Mouse (Mus musculus): ENCODE measurements around the gene Prim2. TPM values are rescaled to one million over a fixed set of nuclear protein-coding genes. Genes with fewer than 3 reads are reported as not detected.

Gene Prim2
- total RNA-seq, 2 experiments from 2014 or later = 4.2 to 5.5 TPM

- no peak for DNase-seq
Measured at GRCm38 (mm10) chr1:33541708-33542107, 127.9 kb downstream of the Prim2 start.

DNA sequence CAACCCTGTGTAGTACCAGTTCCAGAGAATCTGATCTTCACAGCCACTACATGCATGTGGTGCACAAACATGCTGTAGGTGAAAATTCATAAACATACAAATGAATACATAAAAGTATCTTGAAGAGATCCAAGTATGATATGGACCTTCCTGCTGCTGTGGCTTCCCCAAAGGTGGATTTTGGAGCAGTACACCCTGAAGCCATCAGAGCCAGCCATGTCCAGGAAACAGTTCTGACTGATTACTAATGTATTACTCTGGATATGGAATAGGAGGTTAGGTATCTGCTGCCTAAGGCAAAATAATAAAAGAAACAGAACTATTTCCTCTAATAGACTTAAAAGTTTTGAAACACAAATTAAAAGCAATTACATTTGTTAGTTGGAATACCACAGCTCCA is 131.6 kb downstream of the Prim2 start:
- DNase-seq = no peak

DNA sequence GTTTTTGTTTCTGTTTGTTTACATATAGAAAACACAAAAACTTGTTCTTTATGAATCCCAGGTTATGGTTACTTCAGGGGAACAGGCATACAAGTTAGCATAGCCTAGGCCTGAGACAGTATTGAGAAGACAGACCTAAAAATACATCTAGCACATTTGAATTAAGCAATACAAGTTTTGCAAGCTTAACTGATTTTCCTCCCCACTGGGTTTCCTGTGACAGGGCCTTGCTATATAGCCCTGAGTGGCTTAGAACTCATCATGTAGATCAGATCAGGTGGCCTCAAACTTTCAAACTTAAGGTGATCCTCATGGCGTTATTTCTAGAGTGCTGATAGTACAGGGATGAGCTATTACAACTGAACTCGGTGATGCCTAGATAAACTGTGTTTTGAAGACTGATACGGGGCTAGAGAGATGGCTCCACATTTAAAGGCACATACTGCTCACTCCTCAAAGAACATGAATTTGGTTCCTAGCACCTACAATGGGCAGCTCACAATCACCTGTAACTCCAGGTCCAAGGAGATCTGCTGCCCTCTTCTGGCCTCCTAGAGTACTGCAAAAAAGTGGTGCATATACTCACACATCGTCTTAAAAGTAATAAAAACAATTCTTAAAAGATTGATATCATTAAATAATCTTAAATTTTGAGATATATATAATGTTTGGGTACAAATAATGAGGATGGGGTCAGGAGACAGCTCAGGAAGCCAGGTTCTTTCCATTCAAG is 133.2 kb downstream of the Prim2 start:
- DNase-seq = no peak

GRCm38 (mm10) chr1:33535140-33535686 is 134.4 kb downstream of the Prim2 start:
- no peak for DNase-seq

- DNase-seq = no peak
Measured at GRCm38 (mm10) chr1:33531860-33532259, 137.7 kb downstream of the Prim2 start.

DNA sequence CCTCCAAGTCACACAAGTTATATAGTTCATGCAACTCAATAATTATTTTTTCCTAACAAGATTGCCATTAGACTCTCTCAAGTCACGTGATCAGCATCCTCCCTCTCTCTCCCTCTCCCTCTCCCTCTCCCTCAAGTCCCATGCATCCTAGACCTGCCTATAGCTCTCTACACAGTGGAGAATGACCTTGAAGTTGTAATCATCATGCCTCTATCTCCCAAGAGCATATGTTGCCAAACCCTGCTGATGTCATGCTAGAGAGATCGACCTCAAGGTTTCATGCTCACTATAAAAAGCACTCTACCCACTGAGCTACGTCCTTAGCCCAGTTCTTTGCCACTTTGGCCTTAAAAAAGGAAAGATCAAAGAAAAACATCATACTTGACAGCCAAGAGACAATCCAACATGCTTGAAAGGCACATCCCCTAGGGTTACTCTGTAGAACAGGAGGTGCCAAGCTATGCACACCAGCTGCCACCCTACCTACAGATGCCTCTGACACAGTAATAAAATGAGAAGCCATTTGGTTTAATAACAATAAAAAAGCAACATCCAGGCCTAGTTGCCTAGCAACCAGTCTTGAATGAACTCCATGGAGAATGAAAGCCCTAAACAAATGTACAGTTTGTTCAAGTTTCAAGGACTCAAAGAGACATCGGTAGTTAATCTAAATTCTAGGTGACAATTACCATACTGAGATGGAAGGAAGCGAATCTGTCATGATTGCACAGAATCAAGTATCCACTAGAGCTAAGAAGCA is 138.3 kb downstream of the Prim2 start:
- DNase-seq = no peak

- no peak for DNase-seq
Measured at GRCm38 (mm10) chr1:33530491-33530890, 139.1 kb downstream of the Prim2 start.

DNA sequence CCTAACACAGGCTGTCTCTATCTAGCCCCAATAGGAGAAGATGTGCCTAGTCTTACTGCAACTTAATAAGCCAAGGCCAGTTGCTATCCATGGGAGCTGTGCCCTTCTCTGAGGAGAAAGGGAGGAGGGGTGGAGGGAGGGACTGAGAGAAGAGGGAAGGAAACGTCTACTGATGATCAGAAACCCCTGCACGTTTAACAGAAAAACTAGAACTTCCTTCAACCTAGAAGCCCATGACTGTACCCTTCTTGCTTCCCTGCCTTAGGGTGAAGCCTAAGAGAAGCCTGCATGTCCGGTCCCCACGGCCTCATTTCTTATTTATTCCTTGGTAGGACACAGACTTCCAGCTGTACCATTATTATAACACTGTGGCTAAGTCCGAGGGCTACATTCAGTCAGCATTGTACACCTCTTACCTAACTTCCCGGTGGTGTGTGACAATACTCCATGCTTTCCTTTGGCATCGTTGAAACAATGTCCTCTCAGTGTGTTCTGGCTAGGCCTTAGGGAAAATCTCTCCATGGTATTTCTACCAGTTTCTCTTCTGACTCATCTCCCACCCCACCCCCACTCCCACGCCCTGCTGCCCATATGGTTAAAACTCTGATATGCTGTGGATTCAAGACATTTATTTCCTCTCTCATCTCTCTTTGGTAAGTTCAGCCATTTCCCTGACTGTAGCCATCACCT is 139.9 kb downstream of the Prim2 start:
- no peak for DNase-seq

DNA sequence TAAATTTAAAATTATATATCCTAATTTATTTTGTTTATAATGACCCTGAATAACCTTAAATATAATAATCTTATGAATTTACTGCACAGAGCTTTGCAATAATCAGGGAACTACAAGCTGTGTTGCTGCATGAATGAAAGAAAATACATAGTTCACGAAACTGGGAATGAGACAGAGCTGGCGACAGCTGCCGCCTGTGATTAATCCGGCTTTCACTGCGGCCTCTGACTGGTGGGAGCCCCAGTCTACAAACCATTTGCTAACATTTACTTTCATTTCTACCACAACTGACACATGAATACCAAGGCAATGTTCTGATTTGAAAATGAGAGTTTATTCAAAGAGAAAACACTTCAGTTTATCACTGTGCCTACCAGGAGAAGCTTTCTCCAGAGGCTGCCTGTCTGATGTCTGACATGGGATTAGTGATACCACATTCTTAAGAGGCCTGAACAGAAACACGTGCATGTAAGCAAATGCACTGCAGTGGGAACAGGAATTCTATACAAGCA is 142.2 kb downstream of the Prim2 start:
- DNase-seq = no peak

DNA sequence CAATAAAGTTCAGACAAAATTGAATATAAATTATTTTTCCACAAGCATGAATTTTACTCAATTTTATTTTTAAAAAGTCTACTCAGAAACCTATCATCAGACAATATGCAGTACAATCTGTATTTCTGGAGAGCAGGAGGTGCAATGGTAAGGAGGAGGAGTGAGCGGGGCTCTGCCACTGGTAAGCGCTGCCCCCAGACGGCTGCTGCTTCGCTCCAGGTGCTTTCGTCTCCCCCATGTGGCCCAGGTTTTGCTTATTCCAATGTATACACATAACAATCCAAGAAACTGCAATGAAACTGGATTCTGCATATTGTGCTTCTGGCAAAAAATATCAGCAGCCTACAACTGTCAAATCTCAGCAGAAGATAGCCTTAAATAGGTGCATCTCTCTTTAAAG is 146.4 kb downstream of the Prim2 start:
- no peak for DNase-seq

DNA sequence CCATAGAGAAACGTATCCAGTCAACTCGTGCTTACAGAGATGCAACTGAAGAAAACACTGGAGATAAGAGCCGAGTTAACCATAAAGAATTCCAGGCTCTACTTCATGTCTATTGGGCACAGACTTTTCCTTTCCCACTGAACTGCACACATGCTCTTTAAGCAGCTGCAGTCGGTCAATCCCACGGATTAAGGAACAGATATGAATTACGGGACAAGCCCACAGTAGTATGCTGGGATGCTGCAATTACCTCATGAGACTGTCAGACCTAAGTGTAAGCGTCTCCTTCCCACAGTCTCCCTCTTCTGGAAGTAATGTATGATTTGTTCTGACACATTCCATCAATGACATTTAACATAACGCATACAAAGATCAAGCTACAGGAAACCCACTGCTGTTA is 154.5 kb downstream of the Prim2 start:
- no peak for DNase-seq

GRCm38 (mm10) chr1:33511310-33511709 is 158.3 kb downstream of the Prim2 start:
- no peak for DNase-seq

DNA sequence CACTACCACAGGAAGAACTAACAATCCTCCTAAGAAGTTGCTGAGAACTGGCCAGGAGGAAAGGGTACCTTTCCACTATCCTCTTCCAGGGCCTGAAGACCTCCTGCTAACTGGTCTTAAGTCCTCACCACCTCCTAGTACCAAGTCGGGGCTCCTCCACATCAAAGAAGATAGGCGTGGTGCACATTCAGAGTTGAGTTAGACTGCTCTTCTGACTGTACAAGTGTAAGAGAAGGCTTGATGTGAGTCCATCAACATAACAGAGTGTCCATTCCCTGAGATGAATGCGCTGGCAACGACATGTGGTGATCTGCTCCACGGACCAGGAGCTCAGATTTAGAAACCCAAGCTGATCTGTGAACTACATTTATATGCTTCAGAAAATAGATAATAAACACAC is 165.2 kb downstream of the Prim2 start:
- DNase-seq = no peak

- DNase-seq = no peak
Measured at GRCm38 (mm10) chr1:33502890-33503289, 166.7 kb downstream of the Prim2 start.

DNA sequence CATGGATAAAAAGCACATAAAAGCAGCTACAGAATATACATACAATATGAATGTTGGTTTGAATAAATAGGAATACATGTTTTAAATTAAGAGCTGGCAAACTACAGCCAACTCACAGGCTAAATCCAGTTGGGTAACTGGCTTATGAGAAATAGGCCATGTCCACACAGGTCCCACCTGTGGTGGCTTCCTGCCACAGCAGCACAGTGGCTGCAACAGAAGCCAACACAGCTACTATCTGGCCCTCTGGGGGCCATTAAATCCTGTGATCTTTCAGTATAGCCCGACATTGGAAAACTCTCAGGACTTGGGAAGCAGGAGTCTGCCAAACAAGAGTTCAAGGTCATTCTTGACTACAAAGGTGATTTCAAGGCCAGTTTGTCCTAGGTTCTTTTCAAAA is 167.3 kb downstream of the Prim2 start:
- DNase-seq = no peak

DNA sequence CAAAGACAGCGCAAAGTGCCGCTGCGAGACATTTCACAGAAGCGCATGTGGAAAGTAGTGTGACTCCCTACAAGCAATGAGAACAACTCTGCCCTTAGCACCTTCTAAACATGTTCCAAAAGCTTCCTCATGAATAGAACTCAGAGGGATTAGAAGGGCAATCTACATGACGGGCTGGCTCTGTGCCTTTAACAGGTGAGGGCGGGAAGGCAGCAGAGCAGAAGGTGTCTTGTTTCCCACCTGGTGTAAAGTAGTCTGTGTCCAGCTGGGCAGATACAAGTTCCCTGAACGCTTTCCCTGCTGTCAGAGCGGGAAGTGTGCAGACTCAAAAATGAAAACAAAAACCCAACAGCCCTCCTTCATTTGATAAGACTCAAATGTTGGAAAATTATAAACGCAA is 169.5 kb downstream of the Prim2 start:
- no peak for DNase-seq

DNA sequence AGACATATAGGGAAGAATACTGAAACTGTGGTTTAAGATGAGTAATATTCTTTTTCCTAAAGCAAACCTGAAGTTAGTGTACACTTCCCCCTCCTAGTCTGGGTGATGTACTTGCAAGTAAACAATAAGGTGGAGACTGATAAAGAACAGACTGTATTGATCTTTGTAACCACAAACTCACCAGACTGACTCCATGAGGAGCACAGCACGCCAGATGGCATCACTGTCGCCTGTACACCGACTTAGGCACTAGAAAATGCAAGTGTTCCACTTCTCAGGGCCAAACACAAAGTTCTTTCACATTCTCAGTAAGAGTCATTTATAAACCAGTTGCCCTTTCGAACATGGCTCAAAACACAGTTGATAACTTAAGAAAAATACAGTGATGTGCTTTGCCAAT is 170.0 kb downstream of the Prim2 start:
- DNase-seq = no peak

GRCm38 (mm10) chr1:33496128-33496527 is 173.5 kb downstream of the Prim2 start:
- DNase-seq = no peak

GRCm38 (mm10) chr1:33495586-33495985 is 174.0 kb downstream of the Prim2 start:
- no peak for DNase-seq

DNA sequence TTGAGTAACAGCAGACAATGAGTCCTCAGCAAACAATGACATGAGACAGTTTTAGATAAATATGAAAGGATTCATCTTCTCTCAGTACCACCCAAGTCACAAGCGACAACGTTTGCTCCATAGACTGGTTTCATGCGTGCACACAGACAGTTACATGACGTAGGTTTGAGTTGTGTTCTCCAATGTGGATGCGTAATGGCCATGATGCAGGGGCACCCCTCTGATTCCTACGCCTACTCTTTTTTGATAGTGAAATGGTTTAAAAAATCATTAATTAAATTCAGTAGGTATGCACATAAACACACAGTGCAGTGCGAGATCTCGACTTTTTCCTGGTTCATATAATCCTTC is 174.4 kb downstream of the Prim2 start:
- DNase-seq = no peak

GRCm38 (mm10) chr1:33494524-33495202 is 174.9 kb downstream of the Prim2 start:
- no peak for DNase-seq

- no peak for DNase-seq
Measured at GRCm38 (mm10) chr1:33490220-33490619, 179.4 kb downstream of the Prim2 start.
